Mouse (Mus musculus): ENCODE measurements at regions not wholly inside any gene's neighbourhood (a gene's known extent, or its start where the extent isn't known, plus 50 kb on each side); places are given as distances from the start of the nearest gene placed in this dataset.
"Not testable (repeated sequence)": the region's sequence is repeated elsewhere in the genome, so short reads cannot be mapped to it uniquely, and the experiment has no call there.

DNA sequence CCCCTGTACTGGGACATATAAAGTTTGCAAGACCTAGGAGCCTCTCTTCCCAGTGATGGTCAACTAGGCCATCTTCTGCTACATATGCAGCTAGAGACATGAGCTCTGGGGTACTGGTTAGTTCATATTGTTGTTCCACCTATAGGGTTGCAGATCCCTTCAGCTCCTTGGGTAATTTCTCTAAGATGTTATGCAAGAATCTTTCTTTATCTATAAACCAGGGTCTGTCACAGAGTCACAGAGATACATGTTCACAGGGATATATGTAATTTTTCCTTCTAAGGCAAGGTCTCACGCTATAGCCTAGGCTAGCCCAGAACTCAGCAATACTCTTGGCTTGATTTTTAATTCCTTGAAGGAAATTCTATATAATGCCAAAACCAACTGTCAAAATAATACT is 56.9 kb downstream of the Zfp36l1 start:
- DNase-seq (ENCODE audit: low read depth, low spot score) = not testable (repeated sequence)

- no peak for DNase-seq (ENCODE audit: low read depth, low spot score)
These were observed 57.4 kb downstream of the Zfp36l1 start for GRCm38 (mm10) chr12:80055394-80055793.

- DNase-seq (ENCODE audit: low read depth, low spot score) = no peak
These were observed 58.2 kb downstream of the Zfp36l1 start for GRCm38 (mm10) chr12:80054655-80055037.

DNA sequence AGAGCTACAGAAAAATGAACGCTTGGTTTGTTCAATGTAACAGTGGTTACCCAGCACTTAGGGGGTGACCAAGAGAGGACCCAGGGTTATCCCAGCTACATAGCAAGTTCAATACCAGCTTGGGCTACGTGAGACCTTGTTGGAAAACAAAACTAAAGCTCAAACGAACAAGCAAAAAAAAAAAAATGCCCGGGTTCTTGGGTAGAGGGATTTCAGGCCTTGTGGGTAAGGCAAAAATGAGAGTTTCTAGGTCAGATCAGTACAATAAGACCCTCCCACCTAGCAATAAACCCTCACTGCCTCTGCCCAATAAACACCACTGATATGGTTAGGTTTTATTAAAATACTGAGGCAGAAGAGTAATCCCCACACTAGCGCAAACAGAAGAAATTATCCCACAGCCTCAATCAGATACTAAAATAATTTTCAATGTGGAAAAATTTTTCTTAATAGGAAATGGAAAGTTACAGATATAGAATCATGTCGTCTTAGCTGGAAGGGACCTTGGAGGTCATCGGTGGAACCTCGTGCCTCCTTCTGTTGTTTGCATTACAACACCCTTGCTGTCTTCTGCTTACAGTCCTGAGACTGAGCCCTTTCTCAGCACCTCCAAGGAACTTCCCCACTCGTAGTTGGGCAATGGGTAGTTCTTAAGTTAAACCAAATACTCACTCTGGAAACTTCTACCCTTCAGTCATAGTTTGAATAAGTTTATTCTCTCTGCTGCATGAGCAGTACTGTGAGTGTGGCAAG is 58.7 kb downstream of the Zfp36l1 start:
- no peak for DNase-seq (ENCODE audit: low read depth, low spot score)

GRCm38 (mm10) chr12:80048215-80048979 is 64.4 kb downstream of the Zfp36l1 start:
- DNase-seq (ENCODE audit: low read depth, low spot score) = no peak

GRCm38 (mm10) chr12:80046625-80047303 is 66.0 kb downstream of the Zfp36l1 start:
- DNase-seq (ENCODE audit: low read depth, low spot score) = peak; percentile 56

- no peak for DNase-seq (ENCODE audit: low read depth, low spot score)
These were observed 71.1 kb downstream of the Zfp36l1 start for GRCm38 (mm10) chr12:80041510-80042324.

- no peak for DNase-seq (ENCODE audit: low read depth, low spot score)
These were observed 71.8 kb downstream of the Zfp36l1 start for GRCm38 (mm10) chr12:80041012-80041411.

DNA sequence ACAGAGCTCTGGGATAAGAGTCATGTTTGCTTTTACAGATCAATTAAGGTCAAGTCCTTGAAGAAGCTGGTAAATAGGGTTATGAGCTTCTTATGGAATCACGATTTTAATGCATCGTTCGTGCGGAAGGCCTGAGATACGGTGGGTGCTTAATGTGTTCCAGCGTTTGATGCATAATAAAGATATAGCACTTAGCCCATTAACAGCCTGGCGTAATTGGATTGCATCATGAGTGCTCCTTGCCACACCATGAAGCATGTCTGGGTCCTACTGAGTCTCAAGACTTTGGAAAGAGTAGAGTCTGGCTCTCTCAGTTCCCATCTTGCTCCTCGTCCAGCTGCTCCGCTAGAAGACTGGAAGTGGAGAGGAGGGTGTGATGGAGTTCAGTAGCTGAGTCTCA is 72.6 kb downstream of the Zfp36l1 start:
- DNase-seq (ENCODE audit: low read depth, low spot score) = no peak

- no peak for DNase-seq (ENCODE audit: low read depth, low spot score)
These were observed 73.7 kb downstream of the Zfp36l1 start for GRCm38 (mm10) chr12:80039150-80039549.

DNA sequence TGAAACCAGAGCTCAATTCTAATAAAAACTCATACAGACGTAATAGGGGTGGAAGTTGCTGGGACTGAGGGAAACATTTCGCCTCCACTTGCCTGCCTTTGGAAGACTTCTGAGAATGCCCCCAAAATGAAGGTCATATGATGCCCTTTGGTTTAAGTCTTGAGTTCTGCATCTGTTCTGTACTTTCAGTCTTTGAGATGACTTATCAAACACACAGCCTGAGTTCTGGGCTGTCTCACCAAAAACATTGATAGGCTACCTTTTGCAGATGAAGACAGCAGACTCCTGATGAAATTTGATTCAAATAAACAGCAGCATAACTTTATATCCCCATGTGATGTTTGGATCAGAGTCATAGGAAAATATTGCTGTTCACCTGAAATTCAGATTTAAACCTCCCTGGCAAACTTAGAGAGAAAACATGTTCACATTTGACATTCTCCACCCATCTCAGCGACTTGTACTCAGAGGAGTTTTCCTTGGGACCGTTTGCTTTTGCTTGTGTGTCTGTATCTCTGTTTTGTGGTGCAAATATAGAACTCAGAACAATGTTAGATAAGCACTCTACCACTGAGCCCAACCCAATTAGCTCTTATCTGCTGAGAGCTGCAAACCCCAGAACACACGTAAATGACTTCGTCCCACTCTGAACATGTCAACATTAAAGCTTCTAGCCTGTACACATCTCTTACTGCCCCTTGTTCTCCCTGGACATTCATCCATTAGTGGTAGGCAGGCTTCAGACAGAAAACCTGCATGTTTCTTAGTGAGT is 77.1 kb downstream of the Zfp36l1 start:
- DNase-seq (ENCODE audit: low read depth, low spot score) = no peak

- DNase-seq (ENCODE audit: low read depth, low spot score) = no peak
These were observed 77.8 kb downstream of the Zfp36l1 start for GRCm38 (mm10) chr12:80034963-80035411.

- no peak for DNase-seq (ENCODE audit: low read depth, low spot score)
These were observed 78.7 kb downstream of the Zfp36l1 start for GRCm38 (mm10) chr12:80034100-80034499.

DNA sequence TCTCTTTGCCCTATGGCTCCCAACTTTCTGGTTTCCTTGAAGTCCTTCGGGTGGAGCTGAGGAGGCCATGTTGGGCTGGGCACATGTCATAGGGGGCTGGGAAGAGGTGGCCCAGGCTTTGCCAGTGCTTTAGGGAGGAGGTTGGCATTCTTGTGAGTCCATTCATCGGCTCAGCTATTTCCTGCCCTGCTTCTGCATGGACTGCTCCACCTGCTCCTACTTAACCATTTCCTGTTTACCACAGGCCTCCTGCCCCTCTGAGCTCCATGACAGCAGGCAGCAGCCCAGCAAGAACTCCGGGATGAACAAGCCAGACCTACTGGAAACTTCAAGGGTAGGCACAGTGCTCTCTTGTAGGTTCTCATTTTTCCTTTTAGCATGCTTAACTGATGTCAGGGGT is 80.3 kb downstream of the Zfp36l1 start:
- no peak for DNase-seq (ENCODE audit: low read depth, low spot score)

GRCm38 (mm10) chr12:80028301-80028700 is 84.5 kb downstream of the Zfp36l1 start:
- no peak for DNase-seq (ENCODE audit: low read depth, low spot score)

DNA sequence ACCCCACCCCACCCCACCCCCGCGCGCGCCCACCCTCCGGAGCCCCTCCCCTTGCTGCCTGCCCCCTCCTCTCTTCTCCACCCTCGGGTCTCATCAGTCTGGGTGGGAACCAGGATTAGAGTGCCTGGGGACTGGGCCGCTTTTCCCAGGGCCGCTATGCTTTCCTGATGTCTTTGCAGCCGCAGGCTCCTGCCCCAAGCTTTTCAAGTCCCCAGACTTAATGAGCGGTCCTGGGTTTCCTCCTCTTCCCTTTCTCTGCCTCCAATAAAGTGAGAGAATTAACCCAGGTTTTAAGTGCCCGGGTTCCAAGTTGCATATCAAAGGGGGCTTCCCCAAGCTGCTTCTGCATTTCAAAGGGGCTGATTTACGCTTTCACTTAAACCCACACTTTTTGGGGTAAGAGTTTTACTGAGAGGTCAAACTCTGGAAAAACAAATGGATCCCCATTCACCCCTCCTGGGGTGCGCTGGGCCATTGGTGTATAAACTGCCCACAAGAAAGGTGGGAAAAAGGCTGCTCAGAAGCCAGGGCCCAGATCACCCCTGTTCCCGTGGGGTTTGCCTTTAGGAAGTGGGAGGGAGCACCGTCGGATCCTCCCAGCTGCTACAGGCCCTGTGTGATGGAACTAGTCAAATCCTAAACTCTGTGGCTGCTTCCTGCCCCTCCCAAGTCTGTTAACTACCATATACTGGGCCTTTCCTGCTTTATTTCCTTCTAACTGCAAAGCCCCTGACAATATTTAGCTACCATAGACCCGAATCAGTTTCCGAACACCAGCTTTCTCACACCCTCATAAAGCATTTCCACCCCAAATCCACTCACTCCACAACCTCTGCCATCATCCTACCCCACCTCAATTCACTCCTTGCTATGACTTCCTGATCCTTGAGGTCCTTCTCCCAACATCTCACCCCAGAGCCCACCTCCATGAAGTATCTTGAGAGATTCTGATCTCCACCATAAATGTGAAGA is 89.4 kb downstream of the Zfp36l1 start:
- DNase-seq (ENCODE audit: low read depth, low spot score) = no peak

DNA sequence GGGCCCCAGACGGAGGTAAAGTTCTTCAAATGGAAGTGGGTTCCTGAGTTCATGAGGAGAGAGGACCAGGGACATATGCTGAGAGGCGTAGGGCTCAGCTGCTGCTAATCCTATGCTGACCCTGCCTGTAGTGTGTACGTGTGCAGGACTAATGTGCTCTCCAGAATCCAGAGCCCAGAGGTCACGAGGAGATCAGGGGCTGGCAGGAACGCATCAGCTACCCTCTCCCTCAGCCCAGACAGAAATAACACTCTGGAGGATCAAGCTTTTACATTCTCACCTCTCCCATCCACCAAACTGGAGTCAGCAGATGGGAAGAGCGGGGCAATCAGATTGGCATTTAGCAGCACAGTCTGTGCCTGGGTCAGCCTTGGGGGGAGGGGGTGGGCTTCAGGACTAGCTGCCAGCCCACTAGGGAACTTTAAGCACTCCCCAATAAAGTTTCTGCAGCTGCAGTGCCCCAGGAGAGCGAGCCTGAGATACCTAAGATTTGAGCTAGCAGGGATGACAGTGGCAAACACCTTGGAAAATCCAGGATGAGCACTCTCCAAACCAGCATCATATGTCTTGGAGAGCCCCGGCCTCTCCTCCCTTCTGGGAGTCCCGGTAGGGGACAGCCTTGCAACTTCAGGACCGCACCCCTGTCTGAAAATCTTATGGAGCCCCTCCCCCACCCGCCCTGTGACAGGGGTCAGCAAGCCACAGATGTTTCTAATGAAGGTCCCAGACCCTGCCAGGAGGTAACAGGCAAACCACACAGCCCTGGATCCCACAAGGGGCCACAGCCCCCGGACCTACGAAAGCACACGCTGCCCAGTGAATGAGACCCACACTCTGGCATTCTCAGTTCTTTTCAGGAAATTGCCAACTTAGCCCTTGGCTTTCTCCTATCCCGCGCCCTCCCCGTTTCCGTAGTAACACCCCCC is 90.4 kb downstream of the Zfp36l1 start:
- no peak for DNase-seq (ENCODE audit: low read depth, low spot score)

DNA sequence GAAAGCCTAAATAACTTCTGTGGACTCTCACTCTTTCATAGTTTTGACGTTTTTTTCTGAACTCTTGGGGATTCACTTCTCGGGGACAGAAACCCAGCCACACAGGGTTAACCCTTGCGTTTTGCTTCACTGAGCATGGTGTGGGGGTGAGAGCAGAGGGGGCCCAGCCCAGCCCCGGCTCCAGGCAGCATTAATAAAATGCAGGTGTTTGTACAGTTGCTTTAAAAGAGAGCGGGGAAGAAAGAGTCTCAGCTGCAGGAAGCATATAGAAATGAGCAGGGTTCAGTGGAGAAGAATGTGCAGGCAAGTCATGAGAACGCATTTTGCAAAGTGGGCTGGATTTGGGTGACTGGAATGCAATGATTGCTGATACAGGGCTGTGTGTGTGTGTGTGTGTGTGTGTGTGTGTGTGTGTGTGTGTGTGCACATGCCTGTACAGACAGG is 91.8 kb downstream of the Zfp36l1 start:
- no peak for DNase-seq (ENCODE audit: low read depth, low spot score)

Data from brain, adult 2 months (tissue).